In genomic region chr3:20058197-20058541, GRCm38 (mm10) we compare ENCODE assay signal across 8 mouse cellular contexts. TPM values are rescaled to one million over a fixed set of nuclear protein-coding genes. Genes with fewer than 3 reads are reported as not detected.
DNase-seq lines count a peak whose midpoint lies in the region; ATAC-seq and TF ChIP-seq lines count a peak whose summit lies in the region.

No protein-coding gene starts in this region.

- TF ChIP-seq CTCF in ES-Bruce4 (IDR thresholded peaks at IDR 0.05; ENCODE audit: low read depth, low read length), result no peak

- ATAC-seq in heart, embryonic 14.5 days (ENCODE audit: insufficient number of reproducible peaks, insufficient read depth, low FRiP score, low read depth), result no peak
- no peak; the same call in 1 of the 2 replicates for ATAC-seq in forebrain, embryonic 11.5 days (replicated peaks; ENCODE audit: low FRiP score)
- ATAC-seq in liver, embryonic 15.5 days (ENCODE audit: insufficient read depth), result no peak

- DNase-seq in heart, postnatal 4 days, result no peak
- DNase-seq in forebrain, embryonic 11.5 days (ENCODE audit: low spot score), result no peak
- no peak for DNase-seq in spleen, adult 18-20 months
- DNase-seq in urinary bladder, postnatal 25 days (ENCODE audit: low spot score), result no peak
- no peak for DNase-seq in layer of hippocampus, adult 18-20 months (ENCODE audit: low spot score in 2 of 2)

- peaks cover 2 to 9% of the 10 kb centered on the region in 2 experiments for H3K4me1 ChIP-seq in heart, embryonic 14.5 days (ENCODE audit: control insufficient read depth in 2 of 2, insufficient read depth in 2 of 2, low read length in 2 of 2)
- no peaks in the 10 kb centered on the region for H3K4me1 ChIP-seq in ES-Bruce4 (ENCODE audit: control insufficient read depth, insufficient read depth, low read length)
- peaks cover 3% of the 10 kb centered on the region; the same call in 1 of the 2 replicates for H3K4me1 ChIP-seq in forebrain, embryonic 11.5 days (replicated peaks; ENCODE audit: control insufficient read depth, insufficient read depth, low read length)
- H3K4me1 ChIP-seq in liver, embryonic 15.5 days (replicated peaks), result peaks cover 16% of the 10 kb centered on the region

- peak overlapping the region; percentile 61 for H3K4me2 ChIP-seq in heart, embryonic 14.5 days (ENCODE audit: low read length)
- peak overlapping the region; percentile 63 for H3K4me2 ChIP-seq in forebrain, embryonic 11.5 days (ENCODE audit: low read depth, low read length, severe bottlenecking)
- peak overlapping the region; percentile 79 for H3K4me2 ChIP-seq in liver, embryonic 15.5 days

- H3K36me3 ChIP-seq in heart, embryonic 14.5 days (ENCODE audit: control insufficient read depth, insufficient read depth, low read length), result peaks cover 18% of the 10 kb centered on the region
- H3K36me3 ChIP-seq in ES-Bruce4 (ENCODE audit: control insufficient read depth, insufficient read depth, low read length, poor library complexity, severe bottlenecking), result peaks cover 7% of the 10 kb centered on the region
- no peaks in the 10 kb centered on the region for H3K36me3 ChIP-seq in forebrain, embryonic 11.5 days (ENCODE audit: control insufficient read depth, insufficient read depth, low read length)
- peaks cover 5% of the 10 kb centered on the region; the same call in 1 of the 2 replicates for H3K36me3 ChIP-seq in liver, embryonic 15.5 days (replicated peaks)

- H3K27ac ChIP-seq in heart, embryonic 14.5 days (replicated peaks in 1 of 2; ENCODE audit: control insufficient read depth in 1 of 2, insufficient read depth in 1 of 2, low read depth in 2 of 2, low read length in 2 of 2), result no peak overlapping the region
- H3K27ac ChIP-seq in ES-Bruce4 (ENCODE audit: insufficient read depth, low read length), result peak overlapping the region; percentile 83
- no peak overlapping the region for H3K27ac ChIP-seq in forebrain, embryonic 11.5 days (ENCODE audit: low read depth, low read length)
- peak overlapping the region; percentile 69; the same call in 1 of the 2 replicates for H3K27ac ChIP-seq in liver, embryonic 15.5 days (replicated peaks)

- H3K9ac ChIP-seq in heart, embryonic 14.5 days (ENCODE audit: low read length), result peak overlapping the region; percentile 82
- peak overlapping the region; percentile 61 for H3K9ac ChIP-seq in ES-Bruce4 (ENCODE audit: low read depth, poor library complexity, severe bottlenecking)
- H3K9ac ChIP-seq in forebrain, embryonic 11.5 days (ENCODE audit: low read length), result peak overlapping the region; percentile 45; the same call in 1 of the 2 replicates
- H3K9ac ChIP-seq in liver, embryonic 15.5 days, result peak overlapping the region; percentile 67

- no peak for TF ChIP-seq POLR2A in ES-Bruce4 (IDR thresholded peaks at IDR 0.05; ENCODE audit: insufficient read depth, low read length)

- WGBS in heart, embryonic 14.5 days, result under 1% methylated on average over 6 of the region's 9 CpGs
- under 1% methylated on average over 7 of the region's 9 CpGs for WGBS in forebrain, embryonic 11.5 days
- 0% methylated on average over 7 of the region's 9 CpGs for WGBS in liver, embryonic 15.5 days (ENCODE audit: insufficient replicate concordance)

- TF ChIP-seq EP300 in ES-Bruce4 (IDR thresholded peaks at IDR 0.05; ENCODE audit: insufficient read depth, low read depth, low read length), result no peak

- H3K4me3 ChIP-seq in heart, embryonic 14.5 days (ENCODE audit: control insufficient read depth in 1 of 2, insufficient read depth in 1 of 2, low read depth in 1 of 2, low read length in 2 of 2), result peak overlapping the region; percentile 84 to 92
- H3K4me3 ChIP-seq in ES-Bruce4 (ENCODE audit: low read depth, low read length), result peak overlapping the region; percentile 68
- H3K4me3 ChIP-seq in forebrain, embryonic 11.5 days (ENCODE audit: low read depth, low read length), result peak overlapping the region; percentile 53
- peak overlapping the region; percentile 84 for H3K4me3 ChIP-seq in liver, embryonic 15.5 days (replicated peaks)

- no peaks in the 10 kb centered on the region for H3K27me3 ChIP-seq in heart, embryonic 14.5 days (ENCODE audit: control insufficient read depth, insufficient read depth, low read length)
- no peaks in the 10 kb centered on the region for H3K27me3 ChIP-seq in ES-Bruce4 (ENCODE audit: control insufficient read depth, insufficient read depth, low read length, poor library complexity, severe bottlenecking)
- H3K27me3 ChIP-seq in forebrain, embryonic 11.5 days (ENCODE audit: control insufficient read depth, insufficient read depth, low read length), result no peaks in the 10 kb centered on the region
- H3K27me3 ChIP-seq in liver, embryonic 15.5 days, result no peaks in the 10 kb centered on the region

- no peaks in the 10 kb centered on the region for H3K9me3 ChIP-seq in heart, embryonic 14.5 days (ENCODE audit: control insufficient read depth, low read length)
- no peaks in the 10 kb centered on the region for H3K9me3 ChIP-seq in ES-Bruce4 (replicated peaks; ENCODE audit: control insufficient read depth, insufficient read depth, low read length, poor library complexity, severe bottlenecking)
- H3K9me3 ChIP-seq in forebrain, embryonic 11.5 days (ENCODE audit: control insufficient read depth, low read length), result no peaks in the 10 kb centered on the region
- no peaks in the 10 kb centered on the region for H3K9me3 ChIP-seq in liver, embryonic 15.5 days (replicated peaks)

RNA-seq across cellular contexts. Expression of gene Hltf, which starts 0.6 kb away (rescaled TPM):
- 23.1 TPM in 2 replicates for polyA plus RNA-seq in heart, embryonic 14.5 days (2014; fragmentation: Nextera tagmentation; extraction: Ambion mirVana)
- total RNA-seq in heart, postnatal 4 days (2021), result 10 to 100 TPM; 13.4 to 15.1 TPM
- 63.6 and 70.4 TPM in 2 replicates for polyA plus RNA-seq in ES-Bruce4 (2011; ENCODE audit: insufficient read depth, insufficient read length, low read depth, missing spikeins)
- polyA plus RNA-seq in forebrain, embryonic 11.5 days (2014; fragmentation: Nextera tagmentation; extraction: Ambion mirVana), result 22.0 and 25.9 TPM in 2 replicates
- polyA plus RNA-seq in liver, embryonic 15.5 days (2015; fragmentation: Nextera tagmentation; extraction: Ambion mirVana), result 8.6 and 9.6 TPM in 2 replicates
- total RNA-seq in layer of hippocampus, adult 18-20 months (2021), result 10 to 100 TPM; 22.3 to 24.9 TPM

RNA-seq across cellular contexts. Expression of gene Hps3, which starts 23.1 kb away (rescaled TPM):
- 12.0 TPM in 2 replicates for polyA plus RNA-seq in heart, embryonic 14.5 days (2014; fragmentation: Nextera tagmentation; extraction: Ambion mirVana)
- 10 to 100 TPM; 11.1 to 12.5 TPM for total RNA-seq in heart, postnatal 4 days (2021)
- 13.8 and 15.9 TPM in 2 replicates for polyA plus RNA-seq in ES-Bruce4 (2011; ENCODE audit: insufficient read depth, insufficient read length, low read depth, missing spikeins)
- polyA plus RNA-seq in forebrain, embryonic 11.5 days (2014; fragmentation: Nextera tagmentation; extraction: Ambion mirVana), result 11.8 and 13.7 TPM in 2 replicates
- 5.8 and 5.9 TPM in 2 replicates for polyA plus RNA-seq in liver, embryonic 15.5 days (2015; fragmentation: Nextera tagmentation; extraction: Ambion mirVana)
- total RNA-seq in layer of hippocampus, adult 18-20 months (2021), result 10 to 100 TPM; 17.9 to 18.2 TPM

Comparison
In these comparisons a context has a peak if more than half of its experiments do, and no peak if none do; other contexts are left out.
1. H3K27ac ChIP-seq: peak in ES-Bruce4 (single experiment) and liver, embryonic 15.5 days (single experiment); none in heart, embryonic 14.5 days (0 of 2) and forebrain, embryonic 11.5 days (single experiment).
2. Peak in every context shown above with its lines, with median percentiles within 50 percentile points of each other: H3K4me2 ChIP-seq, H3K4me3 ChIP-seq and H3K9ac ChIP-seq.